Mouse (Mus musculus) bone marrow, adult 2 months (tissue): ENCODE data around the gene Abhd14a.

Source experiments
- CTCF ChIP-seq: fragments of 200-500 bp; IDR thresholded peaks from 2 replicates; pipeline ENCODE4 v1.5.1; 2011; ENCODE audit warnings: low read length, control low read depth; ENCODE audit not compliant: control insufficient read depth, insufficient read depth
- POLR2A ChIP-seq: fragments of 200-500 bp; IDR thresholded peaks from 2 replicates; pipeline ENCODE4 v1.6.1; 2011; ENCODE audit warnings: low read depth, mild to moderate bottlenecking, control low read depth, low read length, borderline replicate concordance; ENCODE audit not compliant: control insufficient read depth

DNA sequence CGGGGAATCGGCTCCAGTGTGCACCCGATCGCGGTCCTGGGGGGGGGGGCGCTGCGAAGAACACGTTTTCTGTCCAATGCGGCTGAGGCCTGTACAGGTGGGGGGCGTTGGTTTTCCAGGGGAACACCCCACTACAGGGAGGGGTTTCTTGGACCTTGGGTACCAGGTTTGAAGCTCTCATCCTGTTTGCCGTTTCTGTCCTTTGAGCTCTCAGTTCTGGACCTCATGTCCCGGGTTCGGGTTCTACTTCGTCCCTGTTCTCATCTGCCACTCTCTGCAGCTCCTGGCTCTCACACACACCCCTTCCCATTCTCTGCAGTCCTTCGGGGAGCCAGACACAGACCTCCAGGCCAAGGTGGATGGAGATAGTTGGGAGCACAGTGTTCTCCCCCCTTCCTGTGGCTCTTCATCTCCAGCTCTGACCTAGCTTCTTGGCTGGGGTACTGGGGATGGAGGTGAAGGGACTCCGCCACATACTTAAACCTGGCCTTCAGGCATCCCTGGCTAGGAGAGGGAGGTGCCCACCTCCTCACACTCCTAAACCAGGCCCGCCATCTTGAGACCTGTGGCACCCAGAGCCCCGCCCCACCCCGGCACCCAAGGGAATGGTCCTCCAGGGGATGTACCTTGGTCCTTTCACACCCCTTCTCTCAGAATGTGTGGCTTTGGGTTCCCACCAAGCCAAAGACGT, 6.7 kb upstream of the Abhd14a start:
- TF ChIP-seq CTCF (no peak), POLR2A (no peak)
